Mouse (Mus musculus) myocyte (in vitro differentiated cells): Measurements from ENCODE around the gene Ptpn12.

ENCODE experiments used
- CEBPB ChIP-seq: IDR thresholded peaks from 2 replicates; pipeline ENCODE4 v1.6.1; 2011; ENCODE audit warnings: mild to moderate bottlenecking, moderate library complexity; ENCODE audit not compliant: poor library complexity, insufficient read depth, severe bottlenecking
- E2F4 ChIP-seq: IDR thresholded peaks from one replicate; pipeline ENCODE4 v1.6.1; 2011; ENCODE audit warnings: mild to moderate bottlenecking, control low read depth, moderate library complexity; ENCODE audit not compliant: insufficient read depth
- MAX ChIP-seq: IDR thresholded peaks from one replicate; pipeline ENCODE4 v1.6.1; 2011; ENCODE audit warnings: low read depth, mild to moderate bottlenecking, control low read depth
- MYOD1 ChIP-seq, 3 experiments: IDR thresholded peaks; one replicate each; pipeline ENCODE4 v1.6.1; 2011; ENCODE audit warnings: control low read depth in 2 of 3, low read depth in 2 of 3, mild to moderate bottlenecking in 2 of 3, moderate library complexity in 1 of 3; ENCODE audit not compliant: insufficient read length in 2 of 3, control insufficient read depth in 1 of 3
- MYOG ChIP-seq, 3 experiments: IDR thresholded peaks; one replicate each; pipeline ENCODE4 v1.6.1; 2011; ENCODE audit warnings: control low read depth in 2 of 3, low read depth in 2 of 3, mild to moderate bottlenecking in 2 of 3; ENCODE audit not compliant: insufficient read length in 2 of 3, control insufficient read depth in 1 of 3, insufficient read depth in 1 of 3
- POLR2A ChIP-seq: IDR thresholded peaks from one replicate; pipeline ENCODE4 v1.6.1; 2011; ENCODE audit warnings: low read depth, mild to moderate bottlenecking, control low read depth, moderate library complexity; ENCODE audit not compliant: insufficient read length
- POLR2AphosphoS2 ChIP-seq: IDR thresholded peaks from one replicate; pipeline ENCODE4 v1.6.1; 2011; ENCODE audit warnings: low read depth, control low read depth; ENCODE audit not compliant: insufficient read length
- TCF12 ChIP-seq: IDR thresholded peaks from one replicate; pipeline ENCODE4 v1.6.1; 2011; ENCODE audit warnings: mild to moderate bottlenecking, control low read depth; ENCODE audit not compliant: poor library complexity, insufficient read depth, severe bottlenecking
- TCF3 ChIP-seq: IDR thresholded peaks from one replicate; pipeline ENCODE4 v1.6.1; 2011; ENCODE audit warnings: low read depth, control low read depth; ENCODE audit not compliant: insufficient read length
- USF1 ChIP-seq: IDR thresholded peaks from one replicate; pipeline ENCODE4 v1.6.1; 2011; ENCODE audit warnings: low read depth, mild to moderate bottlenecking, control low read depth, moderate library complexity

GRCm38 (mm10) chr5:20968493-20968892 lies 87.2 kb downstream of the Ptpn12 start:
- TF ChIP-seq MAX (no peak), POLR2A (no peak), MYOG (IDR thresholded peaks at IDR 0.05; ENCODE audit: control insufficient read depth in 1 of 3, insufficient read depth in 1 of 3, insufficient read length in 2 of 3, low read depth in 2 of 3) (no peak), POLR2AphosphoS2 (no peak), TCF3 (no peak), E2F4 (no peak), USF1 (no peak), CEBPB (no peak), MYOD1 (IDR thresholded peaks at IDR 0.05; ENCODE audit: control insufficient read depth in 1 of 3, insufficient read length in 2 of 3, low read depth in 2 of 3) (no peak), TCF12 (no peak)
